Mouse (Mus musculus): ENCODE measurements around the gene Htra1.

- TF ChIP-seq CHD2 (IDR thresholded peaks at IDR 0.05; ENCODE audit: low read length) (no peak), SIN3A (IDR thresholded peaks at IDR 0.05; ENCODE audit: low read length) (no peak), EP300 (IDR thresholded peaks at IDR 0.05; ENCODE audit: low read depth in 1 of 2, low read length in 2 of 2) (no peak), GABPA (IDR thresholded peaks at IDR 0.05; ENCODE audit: low read depth, low read length) (no peak), SMC3 (IDR thresholded peaks at IDR 0.05; ENCODE audit: low read depth, low read length) (no peak), NRF1 (IDR thresholded peaks at IDR 0.05; ENCODE audit: insufficient read depth, low read depth, low read length, poor library complexity, severe bottlenecking) (no peak), CTCF (IDR thresholded peaks at IDR 0.05 in 2 of 3, conservative IDR thresholded peaks at IDR 0.05 in 1 of 3; ENCODE audit: control insufficient read depth in 1 of 3, insufficient read depth in 1 of 3, low read depth in 2 of 3, low read length in 3 of 3, poor library complexity in 1 of 3, severe bottlenecking in 1 of 3) (no peak), POLR2A (IDR thresholded peaks at IDR 0.05; ENCODE audit: control insufficient read depth in 1 of 2, insufficient read depth in 1 of 2, low read depth in 1 of 2, low read length in 2 of 2, poor library complexity in 1 of 2) (no peak), POLR2AphosphoS5 (IDR thresholded peaks at IDR 0.05; ENCODE audit: borderline replicate concordance, low read depth, low read length) (no peak)
These were observed 55.4 kb downstream of the Htra1 start for GRCm38 (mm10) chr7:130991174-130991789.
